Mouse (Mus musculus): ENCODE data around the gene Kat2a.

Gene Kat2a

GRCm38 (mm10) chr11:100710528-100710927 is 1.7 kb downstream of the Kat2a start:
- no peak for DNase-seq (ENCODE audit: low spot score)

GRCm38 (mm10) chr11:100709201-100709810 is 3.0 kb downstream of the Kat2a start:
- no peak for DNase-seq (ENCODE audit: low spot score)

- DNase-seq (ENCODE audit: low spot score): no peak
These were observed 7.0 kb downstream of the Kat2a start for GRCm38 (mm10) chr11:100705095-100705747.

- peak; percentile 33 for DNase-seq (ENCODE audit: low spot score)
These were observed 8.3 kb downstream of the Kat2a start, which contains the start of gene Dhx58 for GRCm38 (mm10) chr11:100703851-100704531. TSS of gene Dhx58 (minus strand) at chr11:100704271.

- DNase-seq (ENCODE audit: low spot score): no peak
These were observed 8.9 kb downstream of the Kat2a start for GRCm38 (mm10) chr11:100703366-100703765.

- DNase-seq (ENCODE audit: low spot score): no peak
These were observed 9.4 kb downstream of the Kat2a start for GRCm38 (mm10) chr11:100702906-100703305.

- peak; percentile 55 for DNase-seq (ENCODE audit: low spot score)
These were observed 10.0 kb downstream of the Kat2a start for GRCm38 (mm10) chr11:100702081-100702851.

- DNase-seq (ENCODE audit: low spot score): no peak
These were observed 11.0 kb downstream of the Kat2a start for GRCm38 (mm10) chr11:100701301-100701700.

- DNase-seq (ENCODE audit: low spot score): no peak
These were observed 11.6 kb downstream of the Kat2a start for GRCm38 (mm10) chr11:100700710-100701109.

GRCm38 (mm10) chr11:100697921-100698320 is 14.3 kb downstream of the Kat2a start:
- no peak for DNase-seq (ENCODE audit: low spot score)

- peak; percentile 55 for DNase-seq (ENCODE audit: low spot score)
These were observed 17.3 kb downstream of the Kat2a start for GRCm38 (mm10) chr11:100694926-100695325.

GRCm38 (mm10) chr11:100693154-100693553 is 19.1 kb downstream of the Kat2a start:
- DNase-seq (ENCODE audit: low spot score): no peak

GRCm38 (mm10) chr11:100692164-100692616 is 20.1 kb downstream of the Kat2a start, which contains the start of gene Zfp385c:
TSS of gene Zfp385c (minus strand) at chr11:100692455.
- DNase-seq (ENCODE audit: low spot score): no peak

- no peak for DNase-seq (ENCODE audit: low spot score)
These were observed 21.9 kb downstream of the Kat2a start for GRCm38 (mm10) chr11:100690389-100690788.

- no peak for DNase-seq (ENCODE audit: low spot score)
These were observed 23.8 kb downstream of the Kat2a start for GRCm38 (mm10) chr11:100688443-100688842.

- DNase-seq (ENCODE audit: low spot score): no peak
These were observed 25.0 kb downstream of the Kat2a start for GRCm38 (mm10) chr11:100687265-100687664.

GRCm38 (mm10) chr11:100685371-100685770 is 26.9 kb downstream of the Kat2a start:
- no peak for DNase-seq (ENCODE audit: low spot score)

GRCm38 (mm10) chr11:100684084-100684483 is 28.2 kb downstream of the Kat2a start:
- no peak for DNase-seq (ENCODE audit: low spot score)

- DNase-seq (ENCODE audit: low spot score): no peak
These were observed 29.7 kb downstream of the Kat2a start for GRCm38 (mm10) chr11:100682526-100682925.

- DNase-seq (ENCODE audit: low spot score): no peak
These were observed 30.4 kb downstream of the Kat2a start for GRCm38 (mm10) chr11:100681826-100682225.

- no peak for DNase-seq (ENCODE audit: low spot score)
These were observed 34.5 kb downstream of the Kat2a start for GRCm38 (mm10) chr11:100677810-100678209.

- no peak for DNase-seq (ENCODE audit: low spot score)
These were observed 39.1 kb downstream of the Kat2a start for GRCm38 (mm10) chr11:100673169-100673568.

Measured in spleen, adult 12 weeks (tissue).